ENCODE assay signal across 13 mouse cellular contexts in genomic region chr15:83445908-83446307, GRCm38 (mm10). TPM values are rescaled to one million over a fixed set of nuclear protein-coding genes. Genes with fewer than 3 reads are reported as not detected.
A peak's percentile ranks its signal among the peaks of the same experiment; 100 is the strongest.
DNase-seq lines count a peak whose midpoint lies in the region; ATAC-seq and TF ChIP-seq lines count a peak whose summit lies in the region.
"Had no signal": no experiment of that assay in that cellular context is flagged by ENCODE, and none has a peak within 500 bp of the region (broad histone marks: within the 10 kb centered on the region; RNA-seq: fewer than 3 reads in every experiment).

No protein-coding gene starts in this region.

- peak; percentile 94 for DNase-seq in heart, adult 11 months
- no peak for DNase-seq in heart, adult 8-10 months (ENCODE audit: low spot score)
- DNase-seq in liver, embryonic 11.5 days (ENCODE audit: low spot score): no peak
- DNase-seq in liver: no peak
- DNase-seq in heart, postnatal 0 days (ENCODE audit: low spot score): peak; percentile 85
- no peak for DNase-seq in kidney, postnatal 10 days
- DNase-seq: cerebellum, postnatal 36 days; gastrocnemius, postnatal 36 days; kidney, adult 8-10 months; lung, postnatal 14 days; right cerebral cortex, postnatal 25 days had no signal

- no peaks in the 10 kb centered on the region for H3K36me3 ChIP-seq in liver, embryonic 11.5 days (ENCODE audit: control insufficient read depth, insufficient read depth, low read length)
- H3K36me3 ChIP-seq in heart, postnatal 0 days (replicated peaks; ENCODE audit: control insufficient read depth, insufficient read depth, low read length): no peaks in the 10 kb centered on the region
- no peaks in the 10 kb centered on the region for H3K36me3 ChIP-seq in midbrain, embryonic 16.5 days (ENCODE audit: control insufficient read depth, insufficient read depth, low read length)

- no peaks in the 10 kb centered on the region for H3K27me3 ChIP-seq in liver, embryonic 11.5 days (replicated peaks; ENCODE audit: control insufficient read depth, insufficient read depth, low read length)
- H3K27me3 ChIP-seq in heart, postnatal 0 days (ENCODE audit: control insufficient read depth, insufficient read depth, low read length): no peaks in the 10 kb centered on the region
- H3K27me3 ChIP-seq in midbrain, embryonic 16.5 days (ENCODE audit: control insufficient read depth, insufficient read depth, low read depth, low read length): no peaks in the 10 kb centered on the region

- peaks cover 58% of the 10 kb centered on the region for H3K4me1 ChIP-seq in liver, embryonic 11.5 days (replicated peaks; ENCODE audit: control insufficient read depth, insufficient read depth, low read length)
- peaks cover 77% of the 10 kb centered on the region for H3K4me1 ChIP-seq in heart, postnatal 0 days (ENCODE audit: control insufficient read depth, insufficient read depth)
- H3K4me1 ChIP-seq in olfactory bulb, adult 2 months (ENCODE audit: control insufficient read depth, insufficient read depth, low read length): peaks cover 32% of the 10 kb centered on the region
- H3K4me1 ChIP-seq in midbrain, embryonic 16.5 days (ENCODE audit: control insufficient read depth, insufficient read depth, low read length): no peaks in the 10 kb centered on the region

- no peak overlapping the region for H3K4me3 ChIP-seq in liver, embryonic 11.5 days (ENCODE audit: low read depth, low read length)
- H3K4me3 ChIP-seq in heart, postnatal 0 days (ENCODE audit: low read depth, low read length): no peak overlapping the region
- peak overlapping the region; percentile 31 for H3K4me3 ChIP-seq in olfactory bulb, adult 2 months (ENCODE audit: insufficient read depth, low read depth, low read length)
- H3K4me3 ChIP-seq in midbrain, embryonic 16.5 days (ENCODE audit: low read depth, low read length): no peak overlapping the region

- no peak for TF ChIP-seq POLR2A in olfactory bulb, adult 2 months (IDR thresholded peaks at IDR 0.05; ENCODE audit: insufficient read depth, low read depth, low read length)

- H3K9me3 ChIP-seq in liver, embryonic 11.5 days (ENCODE audit: control insufficient read depth, low read length): no peaks in the 10 kb centered on the region
- H3K9me3 ChIP-seq in heart, postnatal 0 days (replicated peaks; ENCODE audit: control insufficient read depth, low read length): no peaks in the 10 kb centered on the region
- H3K9me3 ChIP-seq in midbrain, embryonic 16.5 days (replicated peaks; ENCODE audit: control insufficient read depth, low read length, poor library complexity, severe bottlenecking): no peaks in the 10 kb centered on the region

- no peak overlapping the region; the same call in 1 of the 2 replicates for H3K27ac ChIP-seq in liver, embryonic 11.5 days (ENCODE audit: low read depth, low read length)
- peak overlapping the region; percentile 87 for H3K27ac ChIP-seq in heart, postnatal 0 days (ENCODE audit: low read depth)
- H3K27ac ChIP-seq in olfactory bulb, adult 2 months (ENCODE audit: insufficient read depth, low read depth, low read length): peak overlapping the region; percentile 88
- H3K27ac ChIP-seq in midbrain, embryonic 16.5 days (ENCODE audit: low read length): no peak overlapping the region

- 73% methylated on average over 2 of the region's 2 CpGs for WGBS in liver, embryonic 11.5 days
- 20% methylated on average over 2 of the region's 2 CpGs for WGBS in heart, postnatal 0 days
- WGBS in olfactory bulb, adult 2 months: 57% methylated on average over 2 of the region's 2 CpGs
- WGBS in midbrain, embryonic 16.5 days: 84% methylated on average over 2 of the region's 2 CpGs

- peak; percentile 12; the same call in 1 of the 2 replicates for ATAC-seq in liver, embryonic 11.5 days (replicated peaks; ENCODE audit: low FRiP score)
- ATAC-seq in heart, postnatal 0 days (ENCODE audit: insufficient read depth, low read depth): peak; percentile 82
- no peak for ATAC-seq in midbrain, embryonic 16.5 days

- H3K9ac ChIP-seq in liver, embryonic 11.5 days (ENCODE audit: low read depth, low read length): no peak overlapping the region
- H3K9ac ChIP-seq in heart, postnatal 0 days (replicated peaks; ENCODE audit: low read depth, low read length): no peak overlapping the region
- no peak overlapping the region for H3K9ac ChIP-seq in midbrain, embryonic 16.5 days (ENCODE audit: low read depth, low read length)

- H3K4me2 ChIP-seq in liver, embryonic 11.5 days: no peak overlapping the region
- H3K4me2 ChIP-seq in heart, postnatal 0 days (ENCODE audit: low read depth, low read length): peak overlapping the region; percentile 22; the same call in 1 of the 2 replicates
- H3K4me2 ChIP-seq in midbrain, embryonic 16.5 days (ENCODE audit: low read length): no peak overlapping the region

- no peak for TF ChIP-seq CTCF in heart, postnatal 0 days (IDR thresholded peaks at IDR 0.05; ENCODE audit: low read depth)
- TF ChIP-seq CTCF in olfactory bulb, adult 2 months (IDR thresholded peaks at IDR 0.05; ENCODE audit: insufficient read depth, low read depth, low read length): no peak

- TF ChIP-seq EP300 in heart, postnatal 0 days (IDR thresholded peaks at IDR 0.05; ENCODE audit: low read depth): no peak

RNA-seq across cellular contexts. Expression of gene Pacsin2, which starts 18.5 kb away (rescaled TPM):
- 100 to 1,000 TPM; 209 to 267 (median 247) TPM for total RNA-seq in heart, adult 8-10 months (2022)
- 82.9 and 89.3 TPM in 2 replicates for polyA plus RNA-seq in liver, embryonic 11.5 days (2014; fragmentation: Nextera tagmentation; extraction: Ambion mirVana)
- total RNA-seq in heart, postnatal 0 days (2014; rRNA removed; ENCODE audit: low replicate concordance): 65.0 and 78.0 TPM in 2 replicates
- polyA plus RNA-seq in heart, postnatal 0 days (2015; fragmentation: Nextera tagmentation; extraction: Ambion mirVana): 53.0 and 63.3 TPM in 2 replicates
- 149 TPM in 1 of 2 replicates, not detected in the other for polyA plus RNA-seq in olfactory bulb, adult 2 months (2012; ENCODE audit: insufficient read depth, insufficient read length, low replicate concordance, missing spikeins)
- polyA plus RNA-seq in midbrain, embryonic 16.5 days (2015; fragmentation: Nextera tagmentation; extraction: Ambion mirVana): 23.4 and 23.5 TPM in 2 replicates

Comparison
In these comparisons a context has a peak if more than half of its experiments do, and no peak if none do; other contexts are left out.
1. DNase-seq: peak in heart, adult 11 months (single experiment) and heart, postnatal 0 days (single experiment); none in heart, adult 8-10 months (single experiment), liver, embryonic 11.5 days (single experiment), liver (single experiment) and kidney, postnatal 10 days (single experiment).
2. H3K27ac ChIP-seq: peak in heart, postnatal 0 days (single experiment) and olfactory bulb, adult 2 months (single experiment); none in liver, embryonic 11.5 days (single experiment) and midbrain, embryonic 16.5 days (single experiment).